Mouse (Mus musculus): Measurements from ENCODE around the gene Man1a2. TPM values are rescaled to one million over a fixed set of nuclear protein-coding genes. Genes with fewer than 3 reads are reported as not detected.

The Man1a2 gene
- total and polyA plus RNA-seq, 2 experiments, result 3.9 to 17.7 TPM

- TF ChIP-seq CTCF (IDR thresholded peaks at IDR 0.05; ENCODE audit: low read depth, low read length), result no peak
- TF ChIP-seq POLR2A (IDR thresholded peaks at IDR 0.05; ENCODE audit: extremely low read depth, insufficient read depth, low read length), result no peak
These were observed 14.9 kb downstream of the Man1a2 start for GRCm38 (mm10) chr3:100670412-100670811.

GRCm38 (mm10) chr3:100653291-100653690 lies 32.0 kb downstream of the Man1a2 start:
- no peak overlapping the region for H3K9ac ChIP-seq (ENCODE audit: low read depth, low read length)
- H3K79me2 ChIP-seq (ENCODE audit: control insufficient read depth, insufficient read depth, low read length), result no peaks in the 10 kb centered on the region; the same call in 1 of the 2 replicates
- H3K4me3 ChIP-seq (ENCODE audit: insufficient read depth, low read depth, low read length), result no peak overlapping the region
- 33% methylated on average over 1 of the region's 1 CpGs for WGBS
- TF ChIP-seq CTCF (IDR thresholded peaks at IDR 0.05; ENCODE audit: low read depth, low read length), result no peak
- TF ChIP-seq POLR2A (IDR thresholded peaks at IDR 0.05; ENCODE audit: extremely low read depth, insufficient read depth, low read length), result no peak
- peak; percentile 70 for DNase-seq (ENCODE audit: extremely low read depth, low read depth, low spot score)
- H3K27me3 ChIP-seq (ENCODE audit: control insufficient read depth, insufficient read depth, low read length), result no peaks in the 10 kb centered on the region
- peaks cover 3% of the 10 kb centered on the region; the same call in 1 of the 2 replicates for H3K36me3 ChIP-seq (ENCODE audit: control insufficient read depth, insufficient read depth, low read length)
- H3K4me1 ChIP-seq (ENCODE audit: control insufficient read depth, insufficient read depth, low read length), result no peaks in the 10 kb centered on the region; the same call in 1 of the 2 replicates
- no peak overlapping the region for H3K27ac ChIP-seq (replicated peaks; ENCODE audit: insufficient read depth, low read depth, low read length)

More at GRCm38 (mm10) chr3:100670412-100670811, 14.9 kb downstream of the Man1a2 start:
- Histone ChIP-seq H3K79me2 (ENCODE audit: control insufficient read depth, insufficient read depth, low read length) (peaks cover 18% of the 10 kb centered on the region), H3K27ac (replicated peaks; ENCODE audit: insufficient read depth, low read depth, low read length) (no peak overlapping the region), H3K9ac (ENCODE audit: low read depth, low read length) (no peak overlapping the region), H3K4me3 (ENCODE audit: insufficient read depth, low read depth, low read length) (no peak overlapping the region), H3K27me3 (ENCODE audit: control insufficient read depth, insufficient read depth, low read length) (no peaks in the 10 kb centered on the region), H3K36me3 (ENCODE audit: control insufficient read depth, insufficient read depth, low read length) (no peaks in the 10 kb centered on the region), H3K4me1 (ENCODE audit: control insufficient read depth, insufficient read depth, low read length) (peaks cover 10% of the 10 kb centered on the region; the same call in 1 of the 2 replicates)
- 46% methylated on average over 2 of the region's 2 CpGs for WGBS
- peak; percentile 62 for DNase-seq (ENCODE audit: extremely low read depth, low read depth, low spot score)

- TF ChIP-seq POLR2A (IDR thresholded peaks at IDR 0.05; ENCODE audit: extremely low read depth, insufficient read depth, low read length) (no peak), CTCF (IDR thresholded peaks at IDR 0.05; ENCODE audit: low read depth, low read length) (no peak)
- Histone ChIP-seq H3K27ac (replicated peaks; ENCODE audit: insufficient read depth, low read depth, low read length) (no peak overlapping the region), H3K36me3 (ENCODE audit: control insufficient read depth, insufficient read depth, low read length) (peaks cover 10% of the 10 kb centered on the region), H3K4me3 (ENCODE audit: insufficient read depth, low read depth, low read length) (no peak overlapping the region), H3K27me3 (ENCODE audit: control insufficient read depth, insufficient read depth, low read length) (no peaks in the 10 kb centered on the region), H3K4me1 (ENCODE audit: control insufficient read depth, insufficient read depth, low read length) (no peaks in the 10 kb centered on the region), H3K79me2 (ENCODE audit: control insufficient read depth, insufficient read depth, low read length) (no peaks in the 10 kb centered on the region; the same call in 1 of the 2 replicates), H3K9ac (ENCODE audit: low read depth, low read length) (no peak overlapping the region)
- DNase-seq (ENCODE audit: extremely low read depth, low read depth, low spot score), result no peak
- 96% methylated on average over 8 of the region's 8 CpGs for WGBS
These were observed 43.7 kb downstream of the Man1a2 start for GRCm38 (mm10) chr3:100641581-100641980.

- H3K4me1 ChIP-seq (ENCODE audit: control insufficient read depth, insufficient read depth, low read length), result no peaks in the 10 kb centered on the region
- H3K79me2 ChIP-seq (ENCODE audit: control insufficient read depth, insufficient read depth, low read length), result no peaks in the 10 kb centered on the region
- peaks cover 6% of the 10 kb centered on the region; the same call in 1 of the 2 replicates for H3K36me3 ChIP-seq (ENCODE audit: control insufficient read depth, insufficient read depth, low read length)
- no peak for TF ChIP-seq CTCF (IDR thresholded peaks at IDR 0.05; ENCODE audit: low read depth, low read length)
- no peak for TF ChIP-seq POLR2A (IDR thresholded peaks at IDR 0.05; ENCODE audit: extremely low read depth, insufficient read depth, low read length)
- no peak overlapping the region for H3K4me3 ChIP-seq (ENCODE audit: insufficient read depth, low read depth, low read length)
- H3K27me3 ChIP-seq (ENCODE audit: control insufficient read depth, insufficient read depth, low read length), result no peaks in the 10 kb centered on the region
- no peak overlapping the region for H3K27ac ChIP-seq (replicated peaks; ENCODE audit: insufficient read depth, low read depth, low read length)
- 86% methylated on average over 2 of the region's 2 CpGs for WGBS
- no peak overlapping the region for H3K9ac ChIP-seq (ENCODE audit: low read depth, low read length)
- no peak for DNase-seq (ENCODE audit: extremely low read depth, low read depth, low spot score)
These were observed 49.0 kb downstream of the Man1a2 start for GRCm38 (mm10) chr3:100636255-100636654.

- Histone ChIP-seq H3K9ac (ENCODE audit: low read depth, low read length) (no peak overlapping the region), H3K4me1 (ENCODE audit: control insufficient read depth, insufficient read depth, low read length) (no peaks in the 10 kb centered on the region), H3K27ac (replicated peaks; ENCODE audit: insufficient read depth, low read depth, low read length) (no peak overlapping the region), H3K27me3 (ENCODE audit: control insufficient read depth, insufficient read depth, low read length) (no peaks in the 10 kb centered on the region), H3K79me2 (ENCODE audit: control insufficient read depth, insufficient read depth, low read length) (no peaks in the 10 kb centered on the region), H3K4me3 (ENCODE audit: insufficient read depth, low read depth, low read length) (no peak overlapping the region), H3K36me3 (ENCODE audit: control insufficient read depth, insufficient read depth, low read length) (peaks cover 2% of the 10 kb centered on the region; the same call in 1 of the 2 replicates)
- 55% methylated on average over 4 of the region's 4 CpGs for WGBS
- no peak for TF ChIP-seq POLR2A (IDR thresholded peaks at IDR 0.05; ENCODE audit: extremely low read depth, insufficient read depth, low read length)
- no peak for TF ChIP-seq CTCF (IDR thresholded peaks at IDR 0.05; ENCODE audit: low read depth, low read length)
- DNase-seq (ENCODE audit: extremely low read depth, low read depth, low spot score), result peak; percentile 20
These were observed 50.5 kb downstream of the Man1a2 start for GRCm38 (mm10) chr3:100634821-100635220.

GRCm38 (mm10) chr3:100618511-100618910 lies 66.8 kb downstream of the Man1a2 start:
- H3K27me3 ChIP-seq (ENCODE audit: control insufficient read depth, insufficient read depth, low read length), result no peaks in the 10 kb centered on the region
- H3K9ac ChIP-seq (ENCODE audit: low read depth, low read length), result no peak overlapping the region
- TF ChIP-seq POLR2A (IDR thresholded peaks at IDR 0.05; ENCODE audit: extremely low read depth, insufficient read depth, low read length) (no peak), CTCF (IDR thresholded peaks at IDR 0.05; ENCODE audit: low read depth, low read length) (no peak)
- H3K4me1 ChIP-seq (ENCODE audit: control insufficient read depth, insufficient read depth, low read length), result no peaks in the 10 kb centered on the region
- H3K4me3 ChIP-seq (ENCODE audit: insufficient read depth, low read depth, low read length), result no peak overlapping the region
- no peak for DNase-seq (ENCODE audit: extremely low read depth, low read depth, low spot score)
- no peaks in the 10 kb centered on the region; the same call in 1 of the 2 replicates for H3K79me2 ChIP-seq (ENCODE audit: control insufficient read depth, insufficient read depth, low read length)
- no peak overlapping the region for H3K27ac ChIP-seq (replicated peaks; ENCODE audit: insufficient read depth, low read depth, low read length)
- H3K36me3 ChIP-seq (ENCODE audit: control insufficient read depth, insufficient read depth, low read length), result peaks cover 6% of the 10 kb centered on the region
- WGBS, result 80% methylated on average over 4 of the region's 4 CpGs
